Mouse (Mus musculus) adrenal gland, postnatal 25 days (tissue): ENCODE data around the gene Znrf3. TPM values are rescaled to one million over a fixed set of nuclear protein-coding genes. Genes with fewer than 3 reads are reported as not detected.
A peak's percentile ranks its signal among the peaks of the same experiment; 100 is the strongest.

Experiments
- DNase-seq: peaks from one replicate; pipeline ENCODE4 v3.0.0; 2021; ENCODE audit warnings: mixed read lengths
- total RNA-seq: library from RNA; stranded (reverse); gene quantifications from 2 replicates; pipeline ENCODE4 v1.2.3, GENCODE M21; 2021

Gene Znrf3
- total RNA-seq, 1 experiment from 2014 or later, result 43.2 TPM

- no peak for DNase-seq
Measured at GRCm38 (mm10) chr11:5269846-5270461, 174.7 kb downstream of the Znrf3 start.

GRCm38 (mm10) chr11:5265764-5266163 is 178.9 kb downstream of the Znrf3 start:
- no peak for DNase-seq

- no peak for DNase-seq
Measured at GRCm38 (mm10) chr11:5263078-5263730, 181.4 kb downstream of the Znrf3 start.

GRCm38 (mm10) chr11:5261508-5262392 is 182.9 kb downstream of the Znrf3 start, which contains the start of gene Kremen1:
Kremen1 (minus strand) TSS chr11:5261558.
- DNase-seq, result peak; percentile 97

GRCm38 (mm10) chr11:5260942-5261459 is 183.6 kb downstream of the Znrf3 start:
- DNase-seq, result peak; percentile 55

- DNase-seq, result no peak
Measured at GRCm38 (mm10) chr11:5259944-5260598, 184.6 kb downstream of the Znrf3 start.

GRCm38 (mm10) chr11:5258036-5258435 is 186.6 kb downstream of the Znrf3 start:
- DNase-seq, result no peak

- DNase-seq, result no peak
Measured at GRCm38 (mm10) chr11:5257151-5257862, 187.3 kb downstream of the Znrf3 start.

GRCm38 (mm10) chr11:5255509-5256014 is 189.1 kb downstream of the Znrf3 start:
- no peak for DNase-seq

- no peak for DNase-seq
Measured at GRCm38 (mm10) chr11:5254016-5254415, 190.6 kb downstream of the Znrf3 start.

GRCm38 (mm10) chr11:5253528-5253927 is 191.1 kb downstream of the Znrf3 start:
- DNase-seq, result no peak

GRCm38 (mm10) chr11:5252727-5253126 is 191.9 kb downstream of the Znrf3 start:
- no peak for DNase-seq

GRCm38 (mm10) chr11:5251112-5251511 is 193.5 kb downstream of the Znrf3 start:
- no peak for DNase-seq

- DNase-seq, result no peak
Measured at GRCm38 (mm10) chr11:5248200-5248599, 196.4 kb downstream of the Znrf3 start.

- DNase-seq, result no peak
Measured at GRCm38 (mm10) chr11:5245431-5245830, 199.2 kb downstream of the Znrf3 start.

GRCm38 (mm10) chr11:5244749-5245130 is 199.9 kb downstream of the Znrf3 start:
- DNase-seq, result no peak

- peak; percentile 37 for DNase-seq
Measured at GRCm38 (mm10) chr11:5243812-5244748, 200.6 kb downstream of the Znrf3 start.

- no peak for DNase-seq
Measured at GRCm38 (mm10) chr11:5243208-5243607, 201.4 kb downstream of the Znrf3 start.

GRCm38 (mm10) chr11:5242158-5242557 is 202.5 kb downstream of the Znrf3 start:
- DNase-seq, result no peak
